Mouse (Mus musculus): ENCODE data around the gene Dvl2.

GRCm38 (mm10) chr11:70001159-70001558 lies 764 bp downstream of the Dvl2 start:
- TF ChIP-seq GATA1 (IDR thresholded peaks at IDR 0.05; ENCODE audit: low read length), result no peak
- no peak for TF ChIP-seq TAL1 (IDR thresholded peaks at IDR 0.05; ENCODE audit: low read length)
